Mouse (Mus musculus) brain, embryonic 14.5 days (tissue): Measurements from ENCODE around the gene Fer.

ENCODE experiments used
- CTCF ChIP-seq: fragments of 200-500 bp; IDR thresholded peaks from 2 replicates; pipeline ENCODE4 v1.5.1; 2012; ENCODE audit warnings: inconsistent platforms, mild to moderate bottlenecking, moderate library complexity, borderline replicate concordance; ENCODE audit not compliant: insufficient read depth, insufficient read length; ENCODE audit errors: extremely low read depth
- POLR2A ChIP-seq: fragments of 200-500 bp; IDR thresholded peaks from 2 replicates; pipeline ENCODE4 v1.6.1; 2012; ENCODE audit warnings: mild to moderate bottlenecking, inconsistent platforms, borderline replicate concordance; ENCODE audit not compliant: poor library complexity, insufficient read depth, insufficient read length, severe bottlenecking; ENCODE audit errors: extremely low read depth

- no peak for TF ChIP-seq CTCF
- no peak for TF ChIP-seq POLR2A
These were observed 236.7 kb downstream of the Fer start for GRCm38 (mm10) chr17:64099395-64100171.
